Mouse (Mus musculus) adrenal gland, adult 8-10 months (tissue): ENCODE results near the gene Trim25. TPM values are rescaled to one million over a fixed set of nuclear protein-coding genes. Genes with fewer than 3 reads are reported as not detected.

Experiments used
- DNase-seq: peaks from one replicate; pipeline ENCODE4 v3.0.0; 2022
- total RNA-seq, 4 experiments: library from RNA; stranded (reverse); gene quantifications; 2 replicates each; pipeline ENCODE4 v1.2.4; 2022

The Trim25 gene
- 100 to 1,000 TPM; 136 to 188 (median 157) TPM for total RNA-seq

DNA sequence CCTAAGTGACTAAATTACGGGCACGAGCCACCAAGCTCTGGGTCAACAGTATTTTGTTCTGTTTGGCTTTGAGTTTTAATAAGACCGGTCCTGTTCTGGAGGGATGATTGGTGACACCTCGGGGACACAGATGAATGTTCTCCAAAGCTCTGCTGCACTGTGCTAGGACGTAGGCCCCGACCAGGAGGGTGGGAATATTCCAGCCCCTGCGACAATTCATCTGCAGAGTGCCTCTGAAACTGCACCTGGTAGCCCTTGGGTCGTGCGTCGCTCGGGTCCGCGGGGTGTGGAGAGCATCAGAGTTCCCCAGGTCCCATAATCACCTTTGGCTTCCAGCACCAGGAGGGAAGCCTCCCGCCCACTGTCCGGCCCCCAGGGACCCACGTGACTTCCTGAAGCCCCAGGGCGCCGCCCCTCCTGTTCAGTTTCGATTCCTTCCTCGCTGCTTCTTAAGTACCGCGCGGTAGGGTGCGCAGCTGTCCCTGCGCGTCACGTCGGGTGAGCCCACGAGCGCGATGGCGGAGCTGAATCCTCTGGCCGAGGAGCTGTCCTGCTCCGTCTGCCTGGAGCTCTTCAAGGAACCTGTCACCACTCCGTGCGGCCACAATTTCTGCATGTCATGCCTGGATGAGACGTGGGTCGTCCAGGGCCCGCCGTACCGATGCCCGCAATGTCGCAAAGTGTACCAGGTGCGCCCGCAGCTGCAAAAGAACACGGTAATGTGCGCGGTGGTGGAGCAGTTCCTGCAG, at the start of gene Trim25:
Gene Trim25 (plus strand): TSS at position 403 of the 749 bp plus-strand sequence.
- peak; percentile 94 for DNase-seq

DNA sequence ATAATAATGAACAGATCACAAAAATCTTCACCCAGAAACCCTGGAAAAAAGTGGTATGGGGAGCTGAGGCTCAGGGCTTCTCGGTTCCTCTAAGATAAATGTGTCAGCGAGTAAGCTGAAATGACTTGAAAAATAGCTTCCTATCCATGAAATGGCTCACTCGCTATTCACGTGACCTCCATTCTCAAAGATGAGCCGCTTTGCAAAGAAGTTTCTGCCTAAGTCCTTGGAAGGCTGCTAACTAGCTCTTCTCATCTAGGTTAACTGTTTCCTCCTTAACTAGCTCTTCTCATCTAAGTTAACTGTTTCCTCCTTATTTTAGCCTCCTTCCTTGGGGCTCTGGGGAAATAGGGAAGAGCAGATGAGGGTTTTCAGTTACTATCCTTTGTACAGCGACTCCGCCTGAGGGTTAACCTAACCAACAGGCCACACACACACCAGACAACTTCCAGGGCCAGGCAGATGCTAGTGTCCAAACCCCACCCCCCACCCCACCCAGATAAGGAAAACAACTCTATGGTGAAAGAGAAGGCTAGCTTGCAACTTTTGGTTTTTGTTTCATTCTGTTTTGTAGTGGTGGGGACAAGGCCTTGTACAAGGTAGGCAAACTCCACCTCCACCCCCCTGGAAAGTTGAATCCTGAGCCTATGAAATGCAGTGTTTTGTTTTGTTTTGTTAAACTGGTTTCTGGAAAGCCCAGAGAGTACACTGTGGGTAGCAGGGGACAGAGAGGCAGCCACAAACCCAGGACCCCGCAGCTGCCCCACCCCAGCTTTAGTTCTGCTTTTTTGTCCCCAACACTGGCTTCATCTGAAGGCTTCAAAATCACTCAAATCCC, 49.2 kb upstream of the Trim25 start:
- no peak for DNase-seq

DNA sequence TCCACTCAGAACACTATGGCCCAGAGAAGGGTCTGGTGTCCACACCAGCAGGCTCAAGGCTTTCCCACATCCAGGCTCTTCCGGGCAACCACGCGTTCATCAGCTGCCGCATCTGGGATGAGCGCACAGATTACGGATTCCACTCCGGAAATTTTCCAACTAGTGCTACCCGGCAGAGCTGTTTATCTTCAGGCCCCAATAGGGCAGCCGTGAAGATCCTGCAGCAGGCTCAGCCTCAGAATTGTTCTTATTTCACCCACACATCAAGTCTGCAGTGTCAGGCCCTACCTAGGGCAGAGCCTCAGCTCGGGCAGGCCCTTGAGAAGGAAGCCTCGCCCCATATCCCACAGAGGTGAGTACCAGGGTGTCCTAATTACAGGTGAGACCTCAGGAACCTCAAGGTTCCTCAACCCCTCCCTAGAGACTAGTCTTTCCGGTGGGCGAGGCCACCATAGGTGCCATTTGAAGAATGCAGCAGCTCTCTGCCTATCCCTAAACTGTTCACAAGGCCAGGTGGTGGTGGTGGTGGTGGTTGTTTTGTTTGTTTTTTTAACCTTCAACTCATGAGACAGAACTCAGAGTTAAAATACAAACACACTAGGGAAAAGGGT, 48.4 kb upstream of the Trim25 start:
- DNase-seq: no peak

DNA sequence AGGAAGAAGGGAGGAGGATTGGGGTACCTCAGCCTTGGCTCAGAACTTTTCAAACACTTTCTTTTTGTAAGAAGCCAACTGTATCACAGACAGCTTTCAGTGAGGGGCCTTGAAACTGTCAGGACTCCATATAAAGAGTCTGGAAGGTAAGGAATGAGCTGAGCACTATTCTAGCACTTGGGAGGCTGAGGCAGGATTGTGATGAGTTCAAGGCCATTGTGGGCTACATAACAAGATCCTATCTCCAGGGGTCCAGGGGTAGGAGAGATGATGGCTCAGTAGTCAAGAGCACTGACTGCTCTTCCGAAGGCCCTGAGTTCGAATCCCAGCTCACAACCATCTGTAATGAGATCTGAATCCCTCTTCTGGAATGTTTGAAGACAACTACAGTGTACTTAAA, 47.6 kb upstream of the Trim25 start:
- no peak for DNase-seq

DNA sequence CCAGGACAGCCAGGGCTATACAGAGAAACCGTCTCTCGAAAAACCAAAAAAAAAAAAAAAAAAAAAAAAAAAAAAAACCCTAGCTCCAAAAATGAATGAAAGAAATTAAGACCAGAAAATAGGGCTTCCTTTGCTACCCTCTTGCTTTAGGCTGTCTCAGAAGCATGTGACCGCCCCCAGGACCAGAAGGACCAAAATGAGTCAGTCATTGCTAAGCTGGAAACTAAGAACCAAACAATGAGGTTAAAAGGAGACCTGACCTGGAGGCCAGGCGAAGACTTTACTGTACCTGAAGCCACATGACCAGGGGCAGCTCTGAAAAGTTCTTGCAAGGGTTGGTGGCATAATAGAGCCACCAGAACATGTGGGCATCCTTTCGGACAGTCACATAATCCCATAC, 47.1 kb upstream of the Trim25 start:
- DNase-seq: no peak

DNA sequence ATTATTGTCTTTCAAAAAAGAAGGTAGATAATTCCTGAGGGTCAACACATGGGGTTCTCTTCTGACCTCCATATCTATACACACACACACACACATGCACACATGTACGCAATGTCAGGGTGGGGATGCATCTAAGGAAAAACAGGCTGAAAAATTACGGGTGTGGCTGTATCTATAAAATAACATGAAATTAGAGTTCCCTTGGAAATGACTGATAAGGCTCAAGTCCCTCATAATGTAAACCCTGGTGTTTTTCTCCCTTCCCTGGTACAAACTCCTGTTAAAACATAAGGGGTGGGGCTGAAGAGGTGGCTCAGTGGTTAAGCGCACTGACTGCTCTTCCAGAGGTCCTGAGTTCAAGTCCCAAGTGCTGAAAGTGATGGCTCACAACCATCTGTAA, 45.6 kb upstream of the Trim25 start:
- DNase-seq: no peak

DNA sequence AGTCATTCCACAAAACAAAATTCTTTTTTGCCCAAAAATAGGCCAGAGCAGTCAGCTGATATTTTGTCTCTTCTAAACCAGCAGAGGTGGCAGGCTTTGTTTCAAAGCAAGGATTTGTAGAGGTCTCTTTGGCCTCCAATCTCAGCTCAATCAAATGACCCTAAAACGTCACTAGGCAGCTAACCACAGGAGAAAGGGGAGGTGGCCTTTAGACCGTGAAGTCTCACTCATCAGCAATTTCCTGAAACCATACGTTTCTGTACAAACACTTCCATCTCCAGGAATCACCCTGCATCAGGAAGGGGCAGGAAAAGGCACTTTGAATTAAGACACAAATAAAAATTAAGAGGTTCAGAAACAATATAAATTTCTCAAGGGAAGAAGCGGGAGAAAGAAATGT, 44.4 kb upstream of the Trim25 start:
- no peak for DNase-seq

DNA sequence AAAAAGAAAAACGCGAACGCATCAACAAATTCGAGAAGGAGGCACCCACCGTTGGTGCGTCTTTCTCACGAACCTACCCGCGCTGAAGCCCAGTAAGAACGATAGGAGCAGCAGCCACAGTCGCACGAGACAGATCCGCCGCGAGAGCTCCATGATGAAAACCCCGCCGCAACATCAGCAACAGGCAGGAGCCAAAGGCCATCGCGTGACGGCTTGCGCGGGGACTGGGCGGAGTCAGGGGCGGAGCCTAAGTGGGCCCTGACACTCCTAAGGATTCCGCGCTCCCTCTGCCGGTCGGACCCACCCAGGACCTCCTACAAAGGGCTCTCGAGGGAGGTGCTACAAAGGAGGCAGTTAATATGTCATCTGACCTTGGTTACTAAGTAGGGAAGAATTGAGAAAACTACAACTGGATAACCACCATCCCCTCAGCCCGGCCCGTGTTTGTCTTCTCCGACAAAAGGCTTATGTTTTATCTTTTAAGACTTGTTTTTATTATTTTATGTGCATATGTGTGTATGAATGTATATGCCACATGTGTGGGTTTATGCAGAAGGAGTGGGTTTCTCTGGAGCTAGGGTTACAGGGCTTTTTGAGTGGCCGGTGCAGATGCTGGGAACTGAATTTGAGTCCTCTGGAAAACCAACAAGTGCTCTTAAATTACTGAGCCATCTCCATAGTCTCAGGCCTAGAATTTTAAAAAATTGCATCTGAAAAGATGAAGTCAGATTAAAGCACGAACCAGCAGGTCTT, 43.8 kb upstream of the Trim25 start, which contains the start of gene Scpep1:
Gene Scpep1 (minus strand): TSS at position 249 of the 753 bp plus-strand sequence.
- peak; percentile 97 for DNase-seq

DNA sequence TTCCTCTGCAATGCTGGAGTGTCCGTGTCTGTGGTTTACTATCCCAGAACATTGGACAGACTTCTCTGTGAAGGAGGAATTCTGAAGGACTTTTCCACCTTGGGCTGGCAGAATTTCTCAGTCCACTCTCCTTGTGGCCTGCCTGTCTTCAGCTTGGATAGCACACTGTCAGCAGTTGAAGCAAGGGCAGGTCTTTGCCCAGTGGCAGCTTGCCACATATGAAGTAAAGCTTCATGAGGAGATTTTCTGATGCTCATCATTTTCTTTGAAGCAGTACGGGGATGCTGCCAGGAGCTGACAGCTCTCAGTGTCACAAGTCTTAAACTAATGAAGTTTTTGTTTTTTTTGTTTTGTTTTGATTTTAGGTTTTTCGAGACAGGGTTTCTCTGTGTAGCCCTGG, 40.3 kb upstream of the Trim25 start:
- no peak for DNase-seq

DNA sequence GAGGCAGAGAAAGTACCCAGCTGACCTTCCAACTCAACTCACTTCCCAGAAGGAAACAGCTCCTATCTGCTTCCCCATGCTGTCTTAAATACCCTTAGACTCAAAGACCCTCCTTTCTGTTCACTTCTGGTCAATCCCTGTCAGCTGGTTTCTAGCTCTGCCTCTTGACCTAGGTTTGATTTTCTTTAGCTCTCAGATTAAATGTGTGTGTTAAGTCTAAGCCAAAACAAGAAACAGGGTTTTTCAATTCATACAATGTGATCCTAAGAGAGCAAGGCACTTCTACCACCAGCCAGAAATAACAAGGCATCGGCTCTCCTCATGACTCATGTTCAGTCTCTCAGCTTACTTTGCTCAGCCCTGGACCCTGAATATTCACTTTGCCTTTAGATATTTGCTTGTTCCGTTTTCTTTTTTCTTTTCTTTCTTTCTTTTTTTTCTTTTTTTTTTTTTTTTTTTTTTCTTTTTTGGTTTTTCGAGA, 32.3 kb upstream of the Trim25 start, which contains the start of gene Elobl:
Gene Elobl (minus strand): TSS at position 51 of the 481 bp plus-strand sequence.
- DNase-seq: no peak

DNA sequence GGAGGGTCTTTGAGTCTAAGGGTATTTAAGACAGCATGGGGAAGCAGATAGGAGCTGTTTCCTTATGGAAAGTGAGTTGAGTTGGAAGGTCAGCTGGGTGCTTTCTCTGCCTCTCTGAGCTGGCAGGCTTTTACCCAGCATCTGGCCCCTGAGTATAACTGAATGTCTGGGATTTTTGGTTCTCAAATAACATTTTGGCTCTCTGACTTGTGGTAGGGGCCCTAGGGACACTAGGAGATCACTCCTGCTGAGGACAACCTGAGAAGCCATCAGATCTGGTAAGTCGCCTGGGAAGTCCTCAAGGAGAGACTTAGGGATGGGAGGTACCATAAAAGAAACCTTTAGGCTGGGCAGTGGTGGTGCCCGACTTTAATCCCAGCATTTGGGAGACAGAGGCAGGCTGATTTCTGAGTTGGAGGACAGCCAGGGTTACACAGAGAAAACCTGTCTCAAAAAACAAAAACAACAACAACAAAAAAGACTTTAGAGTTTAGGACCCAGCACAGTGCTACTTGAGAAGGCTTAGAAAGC, 28.9 kb upstream of the Trim25 start, which contains the start of gene Coil:
Gene Coil (plus strand): TSS at position 51 of the 531 bp plus-strand sequence.
- DNase-seq: no peak

DNA sequence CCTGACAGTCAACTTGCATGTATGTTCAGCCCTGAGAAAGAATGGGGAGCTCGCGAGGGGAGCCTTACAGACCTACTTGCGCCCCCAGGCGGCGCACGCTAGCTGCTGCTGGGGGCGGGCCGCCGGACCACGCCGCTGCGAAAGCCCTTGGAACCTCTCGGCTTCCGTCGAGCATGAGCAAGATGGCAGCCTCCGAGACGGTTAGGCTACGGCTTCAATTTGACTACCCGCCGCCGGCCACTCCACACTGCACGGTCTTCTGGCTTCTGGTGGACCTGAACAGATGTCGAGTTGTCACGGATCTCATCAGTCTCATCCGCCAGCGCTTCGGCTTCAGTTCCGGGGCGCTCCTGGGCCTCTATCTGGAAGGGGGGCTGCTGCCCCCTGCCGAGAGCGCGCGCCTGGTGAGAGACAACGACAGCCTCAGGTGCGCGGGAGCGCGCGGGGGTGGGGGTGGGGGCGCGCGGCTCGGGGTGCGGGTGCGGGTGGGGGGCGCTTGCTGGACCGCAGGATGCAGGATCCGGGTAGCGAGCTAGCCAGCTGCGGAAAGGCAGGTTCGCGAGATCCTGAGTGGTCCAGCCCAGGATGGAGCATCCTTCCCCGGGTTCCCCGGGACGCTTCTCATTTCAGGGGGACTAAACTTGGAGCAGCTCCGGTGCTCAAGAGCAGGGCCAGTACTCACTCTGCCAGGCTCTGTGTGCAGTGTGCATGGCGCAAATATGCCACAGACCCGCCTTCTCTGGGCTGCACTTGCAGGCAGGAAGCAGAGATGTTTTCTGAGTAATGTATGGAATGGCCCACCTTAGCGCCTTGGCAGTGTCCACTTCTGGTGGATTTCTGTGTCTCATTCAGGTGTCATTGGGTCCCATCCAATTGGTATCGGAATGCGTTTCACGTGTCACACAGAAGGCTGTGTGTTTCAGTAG, 25.1 kb upstream of the Trim25 start:
- peak; percentile 89 for DNase-seq

DNA sequence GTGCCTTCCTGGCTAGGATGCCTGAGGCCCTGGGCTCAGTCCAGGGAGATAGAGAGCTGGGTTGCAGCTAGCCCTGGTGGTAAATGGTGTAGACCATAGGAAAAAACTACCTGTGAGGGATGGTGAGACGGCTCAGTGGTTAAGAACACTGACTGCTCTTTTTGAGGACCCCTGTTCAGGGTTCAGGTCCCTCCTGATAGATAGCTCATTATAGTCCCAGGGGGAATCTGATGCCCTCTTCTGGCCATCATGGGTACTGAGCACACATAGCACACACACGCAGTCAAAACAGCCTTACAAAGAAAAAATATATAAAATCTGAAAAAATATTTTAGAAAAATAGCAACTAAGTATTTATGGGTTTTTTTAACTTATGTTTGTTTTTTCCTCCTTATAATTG, 22.9 kb upstream of the Trim25 start:
- no peak for DNase-seq

DNA sequence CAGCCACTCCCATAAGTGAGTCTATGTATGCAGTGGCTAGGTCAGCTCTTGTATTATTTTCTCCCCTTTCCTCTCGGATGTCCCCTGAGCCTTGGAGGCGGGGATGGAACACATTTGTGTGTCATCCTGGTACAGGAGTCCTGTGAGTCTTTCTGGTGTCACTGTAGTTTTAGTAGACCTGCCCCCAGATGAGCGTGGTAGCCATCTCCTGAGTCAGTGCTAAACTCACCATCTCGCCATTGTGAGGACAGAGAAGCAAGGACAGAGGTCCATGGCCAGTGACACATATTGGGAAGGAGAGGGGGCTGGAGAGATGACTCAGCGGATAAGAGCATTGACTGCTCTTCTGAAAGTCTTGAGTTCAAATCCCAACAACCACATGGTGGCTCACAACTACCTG, 22.0 kb upstream of the Trim25 start:
- no peak for DNase-seq

DNA sequence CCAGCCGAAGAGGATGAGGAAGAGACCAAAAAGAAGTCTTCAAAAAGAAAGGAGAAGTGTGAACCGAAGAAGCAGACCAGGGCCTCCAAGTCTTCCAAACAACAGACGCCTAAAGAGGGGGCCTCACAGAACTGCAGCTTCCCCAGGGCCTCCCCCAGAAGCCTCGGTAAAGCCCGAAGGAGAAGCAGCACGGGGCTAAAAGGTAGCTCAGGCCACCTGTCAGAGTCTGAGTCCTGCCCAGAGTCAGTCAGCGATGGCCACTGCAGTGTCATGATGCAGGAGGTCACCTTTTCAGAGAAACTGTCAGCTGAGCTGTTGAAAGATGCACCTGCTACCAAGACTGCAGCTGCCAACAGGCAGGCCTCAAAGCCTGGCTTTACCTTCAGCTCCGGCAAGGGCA, 17.8 kb upstream of the Trim25 start:
- no peak for DNase-seq

DNA sequence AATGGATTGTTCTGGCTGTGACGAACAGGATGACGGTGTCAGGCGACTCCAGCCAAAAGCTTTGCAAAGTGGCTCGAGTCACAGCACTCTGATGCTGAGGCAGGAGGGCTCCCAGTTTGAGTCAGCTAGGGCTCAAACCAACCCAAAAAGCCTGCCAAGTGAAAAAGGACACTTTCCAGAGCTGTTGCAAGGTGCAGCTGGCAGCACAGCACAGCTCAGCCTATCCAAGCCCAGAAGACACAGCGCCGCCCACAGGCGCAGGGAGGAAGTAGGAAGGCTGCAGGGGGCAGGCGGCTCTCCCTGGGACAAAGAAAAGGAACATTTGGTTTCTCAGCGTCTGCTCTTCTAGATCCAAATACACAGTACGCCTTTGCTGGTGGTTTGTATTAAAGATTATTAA, 12.6 kb upstream of the Trim25 start:
- DNase-seq: no peak

DNA sequence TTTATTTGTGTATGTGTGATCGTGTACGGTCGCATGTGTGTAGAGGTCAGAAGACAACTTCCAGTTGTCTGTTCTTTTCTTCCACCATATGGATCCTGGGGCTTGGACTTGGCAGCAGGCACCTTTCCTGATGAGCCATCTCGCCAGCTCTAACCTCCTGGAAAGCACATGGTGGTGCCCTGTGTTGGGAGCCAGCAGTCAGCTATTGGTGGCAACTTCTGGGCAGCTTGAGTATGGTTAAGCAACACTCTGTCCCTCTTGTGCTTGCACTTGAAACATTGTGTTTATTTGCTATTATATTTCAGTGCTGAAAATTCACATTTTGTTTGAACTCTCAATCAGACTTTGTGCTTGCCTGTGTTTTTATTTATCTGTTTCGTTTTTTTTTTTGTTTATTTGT, 10.2 kb upstream of the Trim25 start:
- no peak for DNase-seq

DNA sequence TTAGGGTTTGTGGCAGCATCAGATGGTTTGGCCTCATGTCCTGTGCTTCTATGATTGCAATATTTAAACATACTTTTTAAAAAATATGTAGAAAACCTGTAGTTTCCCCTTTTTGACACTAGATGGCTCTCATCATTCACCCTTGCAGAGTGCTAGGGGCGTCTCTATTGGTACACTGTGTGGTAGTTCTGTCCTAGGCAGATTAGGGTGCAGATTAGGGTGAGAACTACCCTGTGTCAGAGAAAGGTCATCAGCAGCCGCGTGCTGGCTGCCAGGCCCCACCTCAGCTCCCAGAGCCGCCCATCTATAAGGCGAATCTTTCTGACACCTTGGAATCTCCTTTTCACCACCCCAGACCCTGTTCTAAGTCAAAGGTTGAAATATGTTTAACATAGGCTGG, 9.6 kb upstream of the Trim25 start:
- DNase-seq: no peak

DNA sequence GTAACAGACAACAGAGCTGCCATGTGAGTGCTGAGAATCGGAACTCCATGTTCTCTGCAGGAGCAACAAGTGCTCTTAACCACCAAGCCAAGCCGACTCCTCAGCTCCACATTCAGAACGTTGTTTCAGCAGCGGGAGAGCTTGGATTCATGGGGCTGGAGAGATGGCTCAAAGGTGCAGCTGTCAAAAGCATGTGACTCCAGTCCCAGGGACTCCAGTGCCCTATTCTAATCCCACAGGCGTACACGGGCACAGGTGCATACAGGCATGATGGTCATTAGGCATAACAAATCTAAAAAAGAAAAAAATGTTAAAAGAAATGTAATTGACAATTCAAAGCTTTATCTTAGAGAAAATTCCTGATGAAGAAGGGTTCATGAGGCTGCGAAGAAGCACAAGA, 6.0 kb upstream of the Trim25 start:
- no peak for DNase-seq

DNA sequence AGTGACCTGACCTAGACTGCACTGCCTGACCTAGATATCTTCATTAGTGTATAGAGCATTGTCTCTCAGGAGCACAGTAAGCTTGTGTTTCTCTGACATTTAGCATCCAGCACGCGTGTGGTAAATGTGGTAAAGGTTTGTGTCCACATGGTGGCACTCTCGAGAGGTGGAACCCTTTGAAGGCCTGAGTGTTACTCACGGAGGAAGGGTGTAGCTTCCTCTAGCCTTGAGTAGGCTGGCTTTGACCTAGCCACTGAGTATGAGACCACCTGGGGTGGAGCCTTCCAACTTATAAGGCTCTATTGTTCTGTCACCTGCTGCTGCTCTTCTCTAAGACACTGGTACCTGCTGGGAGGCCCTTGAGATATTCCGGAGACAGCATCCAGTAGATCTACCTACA, 5.6 kb upstream of the Trim25 start:
- peak; percentile 75 for DNase-seq

DNA sequence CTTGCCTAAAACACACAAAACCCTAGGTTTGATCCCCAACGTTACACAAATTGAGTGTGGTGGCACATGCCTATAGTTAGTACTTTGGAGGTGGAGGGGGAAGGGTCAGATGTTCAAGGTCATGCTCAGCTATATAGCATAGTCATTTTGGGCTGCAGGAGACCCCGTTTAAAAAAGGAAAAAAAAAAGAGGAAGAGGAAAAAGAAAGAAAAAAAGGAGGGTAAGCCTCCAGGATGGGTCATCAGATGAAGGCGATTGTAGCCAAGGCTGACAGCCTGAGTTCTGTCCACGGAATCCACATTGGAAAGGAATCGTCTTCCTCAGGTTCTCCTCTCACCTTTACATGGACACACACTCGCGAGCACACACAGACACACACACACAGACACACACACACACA, 4.7 kb upstream of the Trim25 start:
- no peak for DNase-seq
